Mouse (Mus musculus) limb, embryonic 14.5 days (tissue): Measurements from ENCODE around the gene Gdpgp1. TPM values are rescaled to one million over a fixed set of nuclear protein-coding genes. Genes with fewer than 3 reads are reported as not detected.

Experiments
- ATAC-seq: fragments of 200-750 bp; cut with Nextera tagmentation; 2 replicates; pipeline ENCODE4 v1.8.0; 2017; ENCODE audit warnings: low read depth, moderate number of reproducible peaks, moderate TSS enrichment; ENCODE audit not compliant: low FRiP score
- DNase-seq: peaks from one replicate; pipeline ENCODE4 v3.0.0-alpha.2; 2015; ENCODE audit warnings: low spot score
- H3K27ac ChIP-seq: fragments of 300-500 bp; sonication (generic); replicated peaks from 2 replicates; pipeline ENCODE4 v1.5.1; 2014; ENCODE audit warnings: low read depth, mild to moderate bottlenecking, low read length, moderate library complexity, mixed read lengths
- H3K27me3 ChIP-seq: fragments of 300-500 bp; sonication (generic); 2 replicates; pipeline ENCODE4 v1.6.1; 2014; ENCODE audit warnings: low read length, mixed read lengths; ENCODE audit not compliant: control insufficient read depth, insufficient read depth
- H3K36me3 ChIP-seq: fragments of 300-500 bp; sonication (generic); 2 replicates; pipeline ENCODE4 v1.6.1; 2014; ENCODE audit warnings: mild to moderate bottlenecking, low read length, moderate library complexity, mixed read lengths; ENCODE audit not compliant: control insufficient read depth, insufficient read depth
- H3K4me1 ChIP-seq: fragments of 300-500 bp; sonication (generic); 2 replicates; pipeline ENCODE4 v1.6.1; 2014; ENCODE audit warnings: antibody characterized with exemption, low read length, mixed read lengths; ENCODE audit not compliant: control insufficient read depth, insufficient read depth
- H3K4me2 ChIP-seq: fragments of 300-500 bp; sonication (generic); replicated peaks from 2 replicates; pipeline ENCODE4 v1.6.1; 2014; ENCODE audit warnings: low read depth, mild to moderate bottlenecking, low read length, moderate library complexity; ENCODE audit not compliant: severe bottlenecking
- H3K4me3 ChIP-seq: fragments of 300-500 bp; sonication (generic); replicated peaks from 2 replicates; pipeline ENCODE4 v1.5.1; 2014; ENCODE audit warnings: low read length
- H3K9ac ChIP-seq: fragments of 300-500 bp; sonication (generic); 2 replicates; pipeline ENCODE4 v1.6.1; 2014; ENCODE audit warnings: mild to moderate bottlenecking, low read depth, low read length, moderate library complexity; ENCODE audit not compliant: severe bottlenecking
- H3K9me3 ChIP-seq: fragments of 300-500 bp; sonication (generic); 2 replicates; pipeline ENCODE4 v1.6.1; 2016; ENCODE audit warnings: low read length; ENCODE audit not compliant: control insufficient read depth
- POLR2A ChIP-seq: fragments of 200-500 bp; IDR thresholded peaks from 2 replicates; pipeline ENCODE4 v1.8.0; 2012; ENCODE audit warnings: inconsistent platforms, mild to moderate bottlenecking, moderate library complexity, borderline replicate concordance; ENCODE audit not compliant: insufficient read depth, insufficient read length; ENCODE audit errors: extremely low read depth
- WGBS: fragments of 180-500 bp; shearing (Covaris S2); extraction: QIAGEN DNeasy Blood & Tissue Kit; methylation state at CpG from one replicate; pipeline ENCODE4 v1.1.7; 2014; 5-methylcytosine and 5-hydroxymethylcytosine counted together
- polyA plus RNA-seq, 2 experiments: library from polyadenylated mRNA; depleted of rRNA in 1 of 2; stranded (reverse) in 1 of 2; unstranded in 1 of 2; fragments of >200 nt; fragmentation: Nextera tagmentation in 1 of 2; extraction: Ambion mirVana in 1 of 2; gene quantifications; 2 replicates each; pipeline versions ENCODE4 v1.2.1 to v1.2.3; 2012 to 2014

The Gdpgp1 gene
- polyA plus RNA-seq, 2 experiments: 2.0 to 2.1 TPM

DNA sequence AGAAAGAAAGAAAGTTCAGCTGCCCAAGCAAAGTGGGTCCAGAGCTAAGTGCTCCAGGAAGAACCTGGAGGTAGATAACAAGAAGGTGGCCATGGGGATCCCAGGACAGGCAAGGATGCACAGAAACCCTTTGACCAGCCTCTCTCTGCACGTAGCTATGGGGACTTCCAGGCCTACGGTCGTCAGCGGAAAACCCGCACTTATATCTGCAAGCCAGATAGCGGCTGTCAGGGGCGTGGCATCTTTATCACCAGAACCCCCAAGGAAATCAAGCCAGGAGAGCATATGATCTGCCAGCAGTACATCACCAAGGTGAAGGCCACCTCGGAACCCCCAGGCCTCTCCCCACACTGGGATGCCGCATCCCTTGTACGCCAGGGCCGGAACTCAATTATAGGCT lies 20.2 kb downstream of the Gdpgp1 start:
- no peak for ATAC-seq
- no peaks in the 10 kb centered on the region for H3K9me3 ChIP-seq
- H3K4me3 ChIP-seq: no peak overlapping the region
- no peaks in the 10 kb centered on the region for H3K27me3 ChIP-seq
- TF ChIP-seq POLR2A: no peak
- no peak overlapping the region for H3K9ac ChIP-seq
- no peaks in the 10 kb centered on the region for H3K36me3 ChIP-seq
- no peaks in the 10 kb centered on the region for H3K4me1 ChIP-seq
- H3K27ac ChIP-seq: no peak overlapping the region
- no peak for DNase-seq
- no peak overlapping the region for H3K4me2 ChIP-seq
- WGBS: 83% methylated on average over 11 of the region's 11 CpGs

DNA sequence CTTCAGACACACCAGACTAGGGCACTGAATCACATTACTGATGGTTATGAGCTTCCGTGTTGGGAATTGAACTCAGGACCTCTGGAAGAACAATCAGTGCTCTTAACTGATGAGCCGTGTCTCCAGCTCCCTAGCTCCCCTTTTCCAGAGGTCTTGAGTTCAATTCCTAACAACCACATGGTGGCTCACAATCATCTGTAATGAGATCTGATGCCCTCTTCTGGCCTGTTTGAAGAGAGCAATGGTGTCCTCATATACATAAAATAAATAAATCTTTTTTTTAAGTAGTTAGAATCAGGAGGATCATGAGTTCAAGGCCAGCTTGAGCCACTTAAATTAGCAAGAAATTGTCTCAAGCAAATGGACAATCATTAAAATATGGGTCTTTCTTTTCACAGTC lies 23.3 kb downstream of the Gdpgp1 start:
- Histone ChIP-seq H3K27ac (no peak overlapping the region), H3K4me1 (no peaks in the 10 kb centered on the region), H3K9me3 (no peaks in the 10 kb centered on the region), H3K9ac (no peak overlapping the region), H3K27me3 (no peaks in the 10 kb centered on the region), H3K4me3 (no peak overlapping the region), H3K4me2 (no peak overlapping the region), H3K36me3 (no peaks in the 10 kb centered on the region)
- 69% methylated on average over 2 of the region's 2 CpGs for WGBS
- ATAC-seq (no peak), DNase-seq (no peak)
- no peak for TF ChIP-seq POLR2A

DNA sequence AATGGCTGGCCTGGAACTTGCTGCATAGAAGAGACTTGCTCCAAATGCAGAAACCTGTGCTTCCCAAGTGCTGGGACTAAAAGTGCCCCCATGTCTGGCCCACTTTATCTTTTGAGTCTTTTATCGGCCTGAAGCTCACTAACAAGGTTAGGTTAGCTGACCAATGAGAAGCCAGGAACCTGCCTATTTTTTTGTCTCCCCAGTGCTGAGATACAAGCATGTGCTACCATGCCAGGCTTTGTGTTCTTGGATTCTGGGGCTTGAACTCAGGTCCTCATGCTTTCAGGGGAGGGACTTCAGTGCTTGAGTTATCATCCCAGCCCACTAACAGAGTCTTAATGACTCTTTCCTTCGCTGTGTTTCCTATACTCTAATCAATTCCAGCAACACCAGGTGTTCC lies 25.0 kb downstream of the Gdpgp1 start:
- H3K27me3 ChIP-seq: no peaks in the 10 kb centered on the region
- H3K27ac ChIP-seq: no peak overlapping the region
- H3K36me3 ChIP-seq: no peaks in the 10 kb centered on the region
- H3K9me3 ChIP-seq: no peaks in the 10 kb centered on the region
- DNase-seq: no peak
- H3K4me3 ChIP-seq: no peak overlapping the region
- H3K4me2 ChIP-seq: no peak overlapping the region
- TF ChIP-seq POLR2A: no peak
- ATAC-seq: no peak
- 53% methylated on average over 2 of the region's 2 CpGs for WGBS
- no peak overlapping the region for H3K9ac ChIP-seq
- no peaks in the 10 kb centered on the region for H3K4me1 ChIP-seq

DNA sequence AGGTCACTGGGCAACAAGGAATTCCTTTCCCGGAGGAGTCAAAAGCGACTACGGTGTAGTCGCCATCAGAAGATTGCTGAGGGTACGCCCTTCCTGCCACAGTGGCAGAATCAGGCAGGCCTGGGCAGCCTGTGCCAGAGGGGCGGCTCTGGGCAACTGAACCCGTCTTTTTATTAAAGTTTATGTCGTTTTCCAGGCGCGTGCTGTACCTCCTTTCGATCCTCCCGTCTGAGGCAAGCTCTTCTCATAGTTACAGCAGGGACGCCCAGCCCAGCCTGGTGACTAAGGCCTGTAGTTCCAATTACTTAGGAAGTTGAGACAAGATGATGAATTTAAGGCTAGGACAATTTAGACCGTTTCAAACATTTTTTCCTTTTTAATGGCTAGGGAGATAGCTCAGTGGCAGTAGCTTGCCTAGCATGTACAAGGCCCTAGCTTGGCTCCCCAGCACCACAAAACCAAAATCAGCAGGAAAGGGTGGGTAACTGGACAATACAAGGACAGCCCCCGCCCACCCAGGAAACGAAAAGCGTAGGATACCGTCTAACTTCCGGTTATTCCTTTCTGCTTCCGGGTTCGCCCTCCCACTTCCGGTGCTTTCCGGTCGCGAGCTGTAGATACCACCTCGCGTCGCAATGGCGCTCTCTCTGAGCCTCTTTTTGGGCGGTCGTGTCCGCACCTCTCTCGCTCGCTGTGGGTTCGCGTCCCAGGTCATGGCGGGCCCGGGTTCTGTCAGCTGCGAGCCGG lies 28.1 kb downstream of the Gdpgp1 start, which contains the start of gene Ngrn:
TSS of gene Ngrn (plus strand) at position 591 of the 747 bp plus-strand sequence.
- Histone ChIP-seq H3K4me3 (peak within 1 kb of the TSS; percentile 94), H3K9me3 (no peaks in the 10 kb centered on the region), H3K9ac (peak within 1 kb of the TSS; percentile 75), H3K36me3 (peaks cover 19% of the 10 kb centered on the region), H3K4me2 (peak within 1 kb of the TSS; percentile 48), H3K4me1 (no peaks in the 10 kb centered on the region), H3K27ac (peak within 1 kb of the TSS; percentile 81), H3K27me3 (no peaks in the 10 kb centered on the region)
- DNase-seq (peak; percentile 92), ATAC-seq (peak; percentile 93)
- WGBS: 25% methylated on average over 40 of the region's 40 CpGs
- TF ChIP-seq POLR2A: peak; percentile 79; the same call in 1 of the 2 replicates

DNA sequence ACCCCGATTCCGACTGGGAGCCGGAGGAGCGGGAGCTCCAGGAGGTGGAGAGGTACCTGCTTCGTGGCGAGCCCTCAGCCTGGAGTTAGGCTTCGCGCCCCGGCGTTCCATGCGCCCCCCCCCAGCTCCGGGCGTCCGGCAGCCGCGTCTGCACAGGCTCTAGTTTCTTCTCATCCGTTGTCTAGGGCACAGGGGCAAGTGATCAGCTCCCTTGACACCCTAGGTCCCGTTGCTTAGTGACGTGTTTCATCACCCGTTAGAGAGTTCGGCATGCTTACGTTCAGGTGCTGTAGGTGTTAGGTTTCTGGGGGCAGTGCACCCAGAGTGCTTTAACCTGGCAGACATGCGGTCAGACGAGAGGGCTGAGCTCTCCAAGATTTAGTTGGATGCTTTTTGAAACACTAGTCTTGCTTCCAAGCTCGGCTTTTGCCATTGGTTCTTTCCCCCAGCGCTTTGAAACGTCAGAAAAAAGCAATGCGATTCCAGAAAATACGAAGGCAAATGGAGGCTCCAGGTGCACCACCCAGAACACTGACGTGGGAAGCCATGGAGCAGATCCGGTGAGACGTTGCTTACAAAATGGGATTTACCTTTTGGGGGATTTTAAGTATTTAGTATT lies 28.8 kb downstream of the Gdpgp1 start:
- H3K4me2 ChIP-seq: peak overlapping the region; percentile 48
- peaks cover 25% of the 10 kb centered on the region for H3K36me3 ChIP-seq
- under 1% methylated on average over 32 of the region's 32 CpGs for WGBS
- peak overlapping the region; percentile 75 for H3K9ac ChIP-seq
- ATAC-seq (no peak; the same call in 1 of the 2 replicates), DNase-seq (no peak)
- H3K9me3 ChIP-seq: no peaks in the 10 kb centered on the region
- H3K4me3 ChIP-seq: peak overlapping the region; percentile 94
- no peaks in the 10 kb centered on the region for H3K4me1 ChIP-seq
- no peak for TF ChIP-seq POLR2A
- H3K27ac ChIP-seq: peak overlapping the region; percentile 81
- H3K27me3 ChIP-seq: no peaks in the 10 kb centered on the region
